Mouse (Mus musculus): Measurements from ENCODE around the gene Cckbr. TPM values are rescaled to one million over a fixed set of nuclear protein-coding genes. Genes with fewer than 3 reads are reported as not detected.

Gene Cckbr
- total RNA-seq, 1 experiment, result 0.27 TPM

DNA sequence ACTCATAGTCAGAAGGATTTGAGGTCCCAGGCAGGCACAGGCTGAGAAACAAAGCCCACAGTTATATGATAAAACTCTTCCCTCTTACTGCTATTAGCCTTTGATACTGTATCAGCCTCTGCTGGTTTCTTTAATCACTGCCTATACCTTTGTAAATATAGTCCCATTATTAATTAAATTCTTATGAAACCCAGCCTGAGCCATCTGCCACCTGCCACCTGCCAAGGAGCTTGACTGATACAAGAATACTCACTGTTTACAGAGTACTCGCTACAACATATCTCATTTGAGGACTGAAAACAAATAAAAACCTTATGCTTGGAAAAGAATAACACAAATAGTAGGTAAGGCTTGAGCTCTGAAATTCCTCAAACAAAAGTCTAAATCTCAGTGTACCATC, 30.9 kb upstream of the Cckbr start:
- no peaks in the 10 kb centered on the region for H3K9me3 ChIP-seq (ENCODE audit: control insufficient read depth, insufficient read depth, low read depth, low read length)
- H3K4me3 ChIP-seq (ENCODE audit: insufficient read depth in 1 of 2, low read depth in 1 of 2, low read length in 2 of 2, poor library complexity in 1 of 2, severe bottlenecking in 1 of 2), result no peak overlapping the region
- H3K9ac ChIP-seq (ENCODE audit: insufficient read depth, low read depth, low read length, poor library complexity, severe bottlenecking), result no peak overlapping the region
- peaks cover 5% of the 10 kb centered on the region for H3K36me3 ChIP-seq (ENCODE audit: control insufficient read depth, insufficient read depth, low read length, poor library complexity, severe bottlenecking)
- no peak overlapping the region for H3K27ac ChIP-seq (ENCODE audit: insufficient read depth, low read depth, low read length, poor library complexity, severe bottlenecking)
- no peak for DNase-seq (ENCODE audit: low read depth, low spot score)
- TF ChIP-seq ZC3H11A (IDR thresholded peaks at IDR 0.05; ENCODE audit: borderline replicate concordance, low read depth, low read length), result no peak
- TF ChIP-seq HCFC1 (IDR thresholded peaks at IDR 0.05; ENCODE audit: borderline replicate concordance, insufficient read depth, low read length), result no peak
- TF ChIP-seq CHD2 (IDR thresholded peaks at IDR 0.05; ENCODE audit: low read depth, low read length), result no peak
- TF ChIP-seq MAFK (IDR thresholded peaks at IDR 0.05; ENCODE audit: insufficient read depth, low read depth, low read length), result no peak
- no peak for TF ChIP-seq ZNF384 (IDR thresholded peaks at IDR 0.05; ENCODE audit: low read depth, low read length)
- in situ Hi-C loops (cut with MboI; ENCODE audit: low sequenced_read_pairs in 2 of 2, unreplicated experiment in 2 of 2), result loop anchor here in 1 of 2 experiments (10.0 kb wide), 1 partner anchor 60 kb away; no protein-coding TSS in a partner anchor
- no peaks in the 10 kb centered on the region for H3K4me1 ChIP-seq (ENCODE audit: control insufficient read depth in 2 of 2, insufficient read depth in 2 of 2, low read length in 2 of 2, poor library complexity in 1 of 2)

DNA sequence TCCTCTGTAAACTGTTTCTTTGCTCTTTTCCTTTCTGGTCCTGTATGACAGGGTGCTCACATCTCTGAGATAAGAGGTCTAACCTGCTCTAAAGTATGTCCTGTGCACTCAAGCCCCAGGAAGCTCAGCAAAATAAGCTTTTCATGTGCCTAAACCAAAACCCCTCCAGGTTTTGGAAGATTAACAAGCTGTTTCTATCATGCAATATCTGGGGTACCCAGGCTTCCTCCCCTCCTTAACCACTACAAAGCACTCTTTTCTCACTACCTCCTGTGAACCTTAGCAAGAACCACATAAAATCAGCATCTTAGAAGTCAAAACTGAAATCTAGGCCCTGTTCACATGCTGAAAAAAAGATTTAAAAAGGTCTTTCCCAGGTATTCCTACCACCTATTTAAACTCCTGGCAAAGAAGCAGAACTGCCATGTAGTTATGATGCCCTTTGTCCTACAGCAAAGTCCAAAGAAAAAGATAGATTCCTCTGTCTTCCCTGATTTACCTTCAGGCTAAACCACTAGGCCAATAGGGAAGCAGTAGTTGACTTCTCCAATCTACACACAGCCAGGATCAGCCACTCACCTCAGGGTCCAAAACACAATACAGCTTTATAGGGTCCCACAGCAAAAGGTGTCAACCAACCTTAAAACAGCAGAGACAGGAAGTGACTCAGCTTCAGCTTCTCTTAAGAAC, 30.3 kb upstream of the Cckbr start:
- no peak for DNase-seq (ENCODE audit: low read depth, low spot score)
- no peak overlapping the region for H3K27ac ChIP-seq (ENCODE audit: insufficient read depth, low read depth, low read length, poor library complexity, severe bottlenecking)
- in situ Hi-C loops (cut with MboI; ENCODE audit: low sequenced_read_pairs in 2 of 2, unreplicated experiment in 2 of 2), result loop anchor here in 1 of 2 experiments (10.0 kb wide), 1 partner anchor 60 kb away; no protein-coding TSS in a partner anchor
- TF ChIP-seq MAFK (IDR thresholded peaks at IDR 0.05; ENCODE audit: insufficient read depth, low read depth, low read length), result no peak
- TF ChIP-seq CHD2 (IDR thresholded peaks at IDR 0.05; ENCODE audit: low read depth, low read length), result no peak
- no peak for TF ChIP-seq ZNF384 (IDR thresholded peaks at IDR 0.05; ENCODE audit: low read depth, low read length)
- TF ChIP-seq HCFC1 (IDR thresholded peaks at IDR 0.05; ENCODE audit: borderline replicate concordance, insufficient read depth, low read length), result no peak
- no peak for TF ChIP-seq ZC3H11A (IDR thresholded peaks at IDR 0.05; ENCODE audit: borderline replicate concordance, low read depth, low read length)
- H3K36me3 ChIP-seq (ENCODE audit: control insufficient read depth, insufficient read depth, low read length, poor library complexity, severe bottlenecking), result no peaks in the 10 kb centered on the region; the same call in 1 of the 2 replicates
- no peak overlapping the region for H3K9ac ChIP-seq (ENCODE audit: insufficient read depth, low read depth, low read length, poor library complexity, severe bottlenecking)
- no peak overlapping the region for H3K4me3 ChIP-seq (ENCODE audit: insufficient read depth in 1 of 2, low read depth in 1 of 2, low read length in 2 of 2, poor library complexity in 1 of 2, severe bottlenecking in 1 of 2)
- no peaks in the 10 kb centered on the region for H3K9me3 ChIP-seq (ENCODE audit: control insufficient read depth, insufficient read depth, low read depth, low read length)
- no peaks in the 10 kb centered on the region for H3K4me1 ChIP-seq (ENCODE audit: control insufficient read depth in 2 of 2, insufficient read depth in 2 of 2, low read length in 2 of 2, poor library complexity in 1 of 2)

GRCm38 (mm10) chr7:105396126-105396525, 29.4 kb upstream of the Cckbr start:
- Histone ChIP-seq H3K4me3 (ENCODE audit: insufficient read depth in 1 of 2, low read depth in 1 of 2, low read length in 2 of 2, poor library complexity in 1 of 2, severe bottlenecking in 1 of 2) (no peak overlapping the region), H3K4me1 (ENCODE audit: control insufficient read depth in 2 of 2, insufficient read depth in 2 of 2, low read length in 2 of 2, poor library complexity in 1 of 2) (peaks cover 0 to 4% of the 10 kb centered on the region in 2 experiments; a peak in 1 of 4 replicates), H3K9me3 (ENCODE audit: control insufficient read depth, insufficient read depth, low read depth, low read length) (no peaks in the 10 kb centered on the region), H3K9ac (ENCODE audit: insufficient read depth, low read depth, low read length, poor library complexity, severe bottlenecking) (no peak overlapping the region), H3K27ac (ENCODE audit: insufficient read depth, low read depth, low read length, poor library complexity, severe bottlenecking) (no peak overlapping the region), H3K36me3 (ENCODE audit: control insufficient read depth, insufficient read depth, low read length, poor library complexity, severe bottlenecking) (no peaks in the 10 kb centered on the region)
- in situ Hi-C loops (cut with MboI; ENCODE audit: low sequenced_read_pairs in 2 of 2, unreplicated experiment in 2 of 2), result loop anchor here in 1 of 2 experiments (10.0 kb wide), 1 partner anchor 59 kb away; no protein-coding TSS in a partner anchor
- TF ChIP-seq ZC3H11A (IDR thresholded peaks at IDR 0.05; ENCODE audit: borderline replicate concordance, low read depth, low read length), result no peak
- no peak for TF ChIP-seq MAFK (IDR thresholded peaks at IDR 0.05; ENCODE audit: insufficient read depth, low read depth, low read length)
- TF ChIP-seq HCFC1 (IDR thresholded peaks at IDR 0.05; ENCODE audit: borderline replicate concordance, insufficient read depth, low read length), result no peak
- TF ChIP-seq CHD2 (IDR thresholded peaks at IDR 0.05; ENCODE audit: low read depth, low read length), result no peak
- no peak for TF ChIP-seq ZNF384 (IDR thresholded peaks at IDR 0.05; ENCODE audit: low read depth, low read length)
- DNase-seq (ENCODE audit: low read depth, low spot score), result no peak

DNA sequence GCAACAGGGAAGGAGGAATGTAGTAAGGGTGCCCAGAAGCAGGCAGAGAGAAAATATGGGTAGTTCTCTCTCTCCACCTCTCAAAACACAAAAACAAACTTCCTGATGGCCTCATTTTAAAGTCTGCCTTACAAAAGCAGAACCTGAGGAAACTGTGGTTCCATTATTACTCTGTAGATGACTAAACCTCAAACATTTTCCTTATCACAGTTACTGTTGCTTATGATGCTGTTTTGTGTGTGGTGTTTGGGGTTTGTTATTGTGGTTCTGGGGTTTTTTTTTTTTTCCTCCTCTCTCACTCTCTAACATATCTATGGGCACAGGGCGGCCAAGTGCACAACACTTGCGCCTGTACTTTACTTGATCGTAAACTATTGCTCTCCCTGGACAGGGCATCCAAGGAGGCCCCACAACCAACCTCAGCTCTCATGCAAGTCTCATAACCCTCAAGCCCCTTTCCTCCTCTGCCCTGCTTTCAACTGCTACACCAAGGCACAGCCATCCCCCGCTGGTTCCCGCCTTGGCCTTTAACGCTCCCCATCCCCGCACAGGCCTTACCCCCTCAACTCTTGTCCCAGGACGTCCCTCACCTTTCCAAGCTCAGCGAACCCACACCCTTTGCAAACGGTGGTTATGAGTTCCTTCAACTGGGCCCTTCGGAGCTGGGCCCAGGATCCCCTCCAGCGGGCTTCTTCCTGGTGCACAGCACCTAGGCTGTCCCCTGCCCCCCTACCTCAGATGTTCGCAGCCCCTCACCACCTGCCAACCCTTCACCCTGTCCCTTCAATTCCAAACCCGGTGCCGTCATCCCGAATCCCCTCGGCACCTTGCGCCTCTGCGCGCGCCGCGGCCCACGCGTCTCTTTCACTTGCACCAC, 26.2 kb upstream of the Cckbr start:
- Histone ChIP-seq H3K36me3 (ENCODE audit: control insufficient read depth, insufficient read depth, low read length, poor library complexity, severe bottlenecking) (no peaks in the 10 kb centered on the region), H3K4me1 (ENCODE audit: control insufficient read depth in 2 of 2, insufficient read depth in 2 of 2, low read length in 2 of 2, poor library complexity in 1 of 2) (peaks cover 4 to 7% of the 10 kb centered on the region in 2 experiments; a peak in 3 of 4 replicates), H3K9me3 (ENCODE audit: control insufficient read depth, insufficient read depth, low read depth, low read length) (no peaks in the 10 kb centered on the region), H3K9ac (ENCODE audit: insufficient read depth, low read depth, low read length, poor library complexity, severe bottlenecking) (peak overlapping the region; percentile 85), H3K27ac (ENCODE audit: insufficient read depth, low read depth, low read length, poor library complexity, severe bottlenecking) (0 out of 2 replicates have a peak overlapping the region, but pooled peaks have one; percentile 15), H3K4me3 (ENCODE audit: insufficient read depth in 1 of 2, low read depth in 1 of 2, low read length in 2 of 2, poor library complexity in 1 of 2, severe bottlenecking in 1 of 2) (peak overlapping the region; percentile 79 to 99)
- TF ChIP-seq ZC3H11A (IDR thresholded peaks at IDR 0.05; ENCODE audit: borderline replicate concordance, low read depth, low read length) (no peak), CHD2 (IDR thresholded peaks at IDR 0.05; ENCODE audit: low read depth, low read length) (no peak), MAFK (IDR thresholded peaks at IDR 0.05; ENCODE audit: insufficient read depth, low read depth, low read length) (no peak), HCFC1 (IDR thresholded peaks at IDR 0.05; ENCODE audit: borderline replicate concordance, insufficient read depth, low read length) (peak; percentile 12; the same call in 1 of the 2 replicates), ZNF384 (IDR thresholded peaks at IDR 0.05; ENCODE audit: low read depth, low read length) (no peak)
- in situ Hi-C loops (cut with MboI; ENCODE audit: low sequenced_read_pairs in 2 of 2, unreplicated experiment in 2 of 2), result loop anchor here in 1 of 2 experiments (10.0 kb wide), 1 partner anchor 56 kb away; no protein-coding TSS in a partner anchor
- no peak for DNase-seq (ENCODE audit: low read depth, low spot score)
